Mouse (Mus musculus): Measurements from ENCODE around the gene Zfp553. TPM values are rescaled to one million over a fixed set of nuclear protein-coding genes. Genes with fewer than 3 reads are reported as not detected.

The Zfp553 gene
- total and polyA plus RNA-seq, 3 experiments = 9.8 to 17.4 (median 15.0) TPM

DNA sequence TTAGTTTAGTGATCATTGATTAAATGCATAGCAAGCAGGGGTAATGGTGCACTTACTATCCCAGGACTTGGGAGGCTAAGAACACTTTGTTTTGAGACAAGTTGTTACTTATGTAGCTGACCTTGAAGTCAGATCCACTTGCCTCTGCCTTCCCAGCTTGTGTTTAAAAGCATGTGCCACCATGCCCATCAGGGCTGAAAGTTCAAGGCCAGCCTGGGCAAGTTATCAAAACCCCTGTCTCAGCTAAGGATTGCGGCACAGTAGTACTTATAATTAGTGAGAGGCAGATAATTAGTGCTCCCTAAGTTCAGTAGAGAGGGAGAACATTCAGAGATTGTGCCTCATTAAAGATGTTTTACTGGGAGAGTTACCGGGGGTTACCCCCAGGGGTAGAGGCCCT lies 1.9 kb downstream of the Zfp553 start:
- DNase-seq (ENCODE audit: extremely low read depth) = no peak
- H3K27me3 ChIP-seq (replicated peaks) = no peaks in the 10 kb centered on the region
- TF ChIP-seq JUND (conservative IDR thresholded peaks at IDR 0.05; ENCODE audit: low read depth, low read length) (no peak), RAD21 (IDR thresholded peaks at IDR 0.05; ENCODE audit: low read depth, low read length) (no peak), KAT2A (IDR thresholded peaks at IDR 0.05; ENCODE audit: insufficient replicate concordance, low read length) (no peak), IRF4 (IDR thresholded peaks at IDR 0.05; ENCODE audit: low read depth, low read length) (no peak), MAX (IDR thresholded peaks at IDR 0.05; ENCODE audit: low read length) (no peak), JUN (IDR thresholded peaks at IDR 0.05; ENCODE audit: insufficient read depth, low read depth, low read length) (no peak), CTCF (conservative IDR thresholded peaks at IDR 0.05 in 1 of 2, IDR thresholded peaks at IDR 0.05 in 1 of 2; ENCODE audit: low read depth in 2 of 2, low read length in 2 of 2) (no peak), GABPA (IDR thresholded peaks at IDR 0.05; ENCODE audit: insufficient replicate concordance, low read depth, low read length) (no peak), ELF1 (IDR thresholded peaks at IDR 0.05; ENCODE audit: low read depth, low read length) (no peak), PAX5 (IDR thresholded peaks at IDR 0.05; ENCODE audit: low read length) (no peak)
- H3K79me2 ChIP-seq (replicated peaks; ENCODE audit: control insufficient read depth, extremely low read depth, insufficient read depth, poor library complexity, severe bottlenecking) = peaks cover 31% of the 10 kb centered on the region
- in situ Hi-C loops (cut with MboI; ENCODE audit: low pct_ligation_motif_present, low pct_unique_long_range_greater_than_20kb, low sequenced_read_pairs) (no loop called here), dilution Hi-C loops (cut with MboI; ENCODE audit: extremely low pct_ligation_motif_present, extremely low pct_unique_long_range_greater_than_20kb, low sequenced_read_pairs) (no loop called here)
- H3K9ac ChIP-seq (ENCODE audit: insufficient read depth, low read depth) = no peak overlapping the region
- no peak overlapping the region for H3K4me2 ChIP-seq (ENCODE audit: insufficient read depth, low read depth, poor library complexity, severe bottlenecking)
- no peak overlapping the region for H3K4me3 ChIP-seq (replicated peaks in 1 of 3; ENCODE audit: low read depth in 2 of 3, low read length in 2 of 3, poor library complexity in 1 of 3)
- H3K36me3 ChIP-seq (replicated peaks in 1 of 2; ENCODE audit: control insufficient read depth in 1 of 2, insufficient read depth in 1 of 2, low read length in 1 of 2) = peaks cover 34 to 59% of the 10 kb centered on the region in 2 experiments
- H3K27ac ChIP-seq (ENCODE audit: insufficient read depth, low read depth) = no peak overlapping the region
- no peaks in the 10 kb centered on the region for H3K9me3 ChIP-seq (replicated peaks; ENCODE audit: low read length)
- peaks cover 6 to 52% of the 10 kb centered on the region in 2 experiments; a peak in 3 of 4 replicates for H3K4me1 ChIP-seq (ENCODE audit: control insufficient read depth in 1 of 2, insufficient read depth in 2 of 2)

DNA sequence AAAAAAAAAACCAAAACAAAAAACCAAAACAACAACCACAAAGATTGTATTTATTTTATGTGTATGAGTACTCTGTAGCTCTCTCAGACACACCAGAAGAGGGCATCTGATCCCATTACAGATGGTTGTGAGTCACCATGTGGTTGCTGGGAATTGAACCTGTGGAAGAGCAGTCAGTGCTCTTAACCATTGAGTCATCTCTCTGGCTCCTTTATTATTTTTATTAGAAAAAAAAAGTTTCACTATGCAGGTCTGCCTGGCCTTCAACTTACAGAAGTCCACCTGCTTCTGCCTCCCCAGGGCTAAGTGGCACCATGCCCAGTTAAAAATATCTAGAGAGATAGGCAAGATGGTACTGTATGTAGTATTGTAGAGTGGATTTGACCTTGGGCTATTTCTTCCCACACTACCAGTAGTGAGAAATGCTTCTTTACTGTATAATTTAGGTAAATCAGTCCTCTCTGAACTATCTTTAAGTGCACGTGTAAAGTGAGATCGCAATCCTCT lies 10.6 kb downstream of the Zfp553 start:
- Histone ChIP-seq H3K79me2 (replicated peaks; ENCODE audit: control insufficient read depth, extremely low read depth, insufficient read depth, poor library complexity, severe bottlenecking) (peaks cover 4% of the 10 kb centered on the region), H3K4me3 (replicated peaks in 1 of 3; ENCODE audit: low read depth in 2 of 3, low read length in 2 of 3, poor library complexity in 1 of 3) (peak overlapping the region; percentile 17 to 82 (median 52)), H3K27me3 (replicated peaks) (no peaks in the 10 kb centered on the region), H3K9ac (ENCODE audit: insufficient read depth, low read depth) (peak overlapping the region; percentile 73; the same call in 1 of the 2 replicates), H3K27ac (ENCODE audit: insufficient read depth, low read depth) (peak overlapping the region; percentile 88), H3K4me2 (ENCODE audit: insufficient read depth, low read depth, poor library complexity, severe bottlenecking) (peak overlapping the region; percentile 64; the same call in 1 of the 2 replicates), H3K36me3 (replicated peaks in 1 of 2; ENCODE audit: control insufficient read depth in 1 of 2, insufficient read depth in 1 of 2, low read length in 1 of 2) (peaks cover 15 to 33% of the 10 kb centered on the region in 2 experiments), H3K4me1 (ENCODE audit: control insufficient read depth in 1 of 2, insufficient read depth in 2 of 2) (peaks cover 14 to 48% of the 10 kb centered on the region in 2 experiments), H3K9me3 (replicated peaks; ENCODE audit: low read length) (peaks cover 3% of the 10 kb centered on the region)
- dilution Hi-C loops (cut with MboI; ENCODE audit: extremely low pct_ligation_motif_present, extremely low pct_unique_long_range_greater_than_20kb, low sequenced_read_pairs) (no loop called here), in situ Hi-C loops (cut with MboI; ENCODE audit: low pct_ligation_motif_present, low pct_unique_long_range_greater_than_20kb, low sequenced_read_pairs) (no loop called here)
- TF ChIP-seq BHLHE40 (IDR thresholded peaks at IDR 0.05; ENCODE audit: low read depth, low read length) (peak; percentile 35), CTCF (conservative IDR thresholded peaks at IDR 0.05 in 1 of 2, IDR thresholded peaks at IDR 0.05 in 1 of 2; ENCODE audit: low read depth in 2 of 2, low read length in 2 of 2) (peak in 1 of 2 experiments; percentile 20; a peak in 1 of 4 replicates), E2F4 (IDR thresholded peaks at IDR 0.05; ENCODE audit: insufficient replicate concordance, low read depth, low read length) (0 out of 2 replicates have a peak, but pooled peaks have one; percentile 37), HCFC1 (IDR thresholded peaks at IDR 0.05; ENCODE audit: low read depth, low read length) (no peak), MAX (IDR thresholded peaks at IDR 0.05; ENCODE audit: low read length) (peak; percentile 42), MYC (IDR thresholded peaks at IDR 0.05; ENCODE audit: low read depth, low read length) (no peak; the same call in 1 of the 2 replicates)
- DNase-seq (ENCODE audit: extremely low read depth) = no peak
